Comparison of ENCODE assay signal across 14 mouse cellular contexts in the genomic region with DNA sequence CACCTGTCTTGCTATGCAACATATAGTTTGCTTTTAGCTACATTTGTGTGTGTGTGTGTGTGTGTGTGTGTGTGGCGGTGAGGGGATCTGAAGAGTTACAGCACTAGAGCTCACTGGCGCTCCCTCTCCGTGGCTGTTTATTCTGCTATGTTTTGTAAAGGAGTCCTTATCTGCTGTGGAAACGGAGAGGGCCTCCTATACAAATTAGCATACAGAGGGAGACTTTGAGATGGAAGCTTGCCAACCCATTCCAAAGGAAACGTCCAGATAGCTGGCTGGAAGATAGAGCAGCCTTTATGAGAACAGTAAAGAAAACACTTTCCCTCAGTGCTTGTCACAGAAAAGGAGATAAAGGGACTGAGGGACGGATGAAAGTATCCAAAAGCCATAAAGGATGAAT.
A peak's percentile ranks its signal among the peaks of the same experiment; 100 is the strongest.
DNase-seq lines count a peak whose midpoint lies in the region; ATAC-seq lines count a peak whose summit lies in the region.
"Had no signal": no experiment of that assay in that cellular context is flagged by ENCODE, and none has a peak within 500 bp of the region (broad histone marks: within the 10 kb centered on the region; RNA-seq: fewer than 3 reads in every experiment).

No protein-coding gene starts in this region.

- no peak overlapping the region for H3K4me2 ChIP-seq in kidney, embryonic 15.5 days
- no peak overlapping the region for H3K4me2 ChIP-seq in midbrain, embryonic 16.5 days (ENCODE audit: low read length)

- H3K27me3 ChIP-seq in kidney, embryonic 15.5 days = no peaks in the 10 kb centered on the region
- no peaks in the 10 kb centered on the region for H3K27me3 ChIP-seq in midbrain, embryonic 16.5 days (ENCODE audit: control insufficient read depth, insufficient read depth, low read depth, low read length)

- intact Hi-C loops in heart, postnatal 10 days (cut with DNase I) = loop anchor here (5.0 kb wide), 1 partner anchor 183 kb away; a partner anchor contains a TSS

- no peaks in the 10 kb centered on the region for H3K36me3 ChIP-seq in kidney, embryonic 15.5 days
- H3K36me3 ChIP-seq in midbrain, embryonic 16.5 days (ENCODE audit: control insufficient read depth, insufficient read depth, low read length) = no peaks in the 10 kb centered on the region

- DNase-seq in cerebellum, postnatal 14 days = peak; percentile 12 to 41
- DNase-seq in cerebellum, postnatal 4 days (ENCODE audit: low spot score in 2 of 2) = no peak
- no peak for DNase-seq in kidney, adult 8-10 months
- peak; percentile 33 to 54 for DNase-seq in heart, postnatal 10 days
- DNase-seq in right cerebral cortex, postnatal 10 days (ENCODE audit: low spot score in 2 of 2) = no peak
- DNase-seq in ovary, postnatal 10 days (ENCODE audit: low spot score) = no peak
- DNase-seq: adrenal gland, adult 2 months; cerebellum, adult 11 months; spleen, adult 18-20 months had no signal

- H3K4me3 ChIP-seq in kidney, embryonic 15.5 days (replicated peaks) = no peak overlapping the region
- H3K4me3 ChIP-seq in midbrain, embryonic 16.5 days (ENCODE audit: low read depth, low read length) = no peak overlapping the region
- H3K4me3 ChIP-seq: left cerebral cortex, adult 2 months had no signal

- peak; percentile 71; the same call in 1 of the 2 replicates for ATAC-seq in kidney, embryonic 15.5 days (replicated peaks; ENCODE audit: low FRiP score)
- ATAC-seq in midbrain, embryonic 16.5 days = peak; percentile 36; the same call in 1 of the 2 replicates
- ATAC-seq: intestine, embryonic 16.5 days had no signal

- H3K9me3 ChIP-seq in kidney, embryonic 15.5 days (replicated peaks) = no peaks in the 10 kb centered on the region
- H3K9me3 ChIP-seq in midbrain, embryonic 16.5 days (replicated peaks; ENCODE audit: control insufficient read depth, low read length, poor library complexity, severe bottlenecking) = no peaks in the 10 kb centered on the region

- no peak overlapping the region for H3K9ac ChIP-seq in kidney, embryonic 15.5 days
- H3K9ac ChIP-seq in midbrain, embryonic 16.5 days (ENCODE audit: low read depth, low read length) = no peak overlapping the region

- 39% methylated on average over 6 of the region's 6 CpGs for WGBS in kidney, embryonic 15.5 days
- 37% methylated on average over 6 of the region's 6 CpGs for WGBS in midbrain, embryonic 16.5 days

- peak overlapping the region; percentile 71 for H3K27ac ChIP-seq in kidney, embryonic 15.5 days
- no peak overlapping the region for H3K27ac ChIP-seq in midbrain, embryonic 16.5 days (ENCODE audit: low read length)
- H3K27ac ChIP-seq: left cerebral cortex, adult 2 months; macrophage had no signal

- H3K4me1 ChIP-seq in kidney, embryonic 15.5 days = peaks cover 30% of the 10 kb centered on the region
- no peaks in the 10 kb centered on the region for H3K4me1 ChIP-seq in midbrain, embryonic 16.5 days (ENCODE audit: control insufficient read depth, insufficient read depth, low read length)

Comparison
In these comparisons a context has a peak if more than half of its experiments do, and no peak if none do; other contexts are left out.
1. DNase-seq: peak in cerebellum, postnatal 14 days (2 of 2) and heart, postnatal 10 days (2 of 2); none in cerebellum, postnatal 4 days (0 of 2), kidney, adult 8-10 months (0 of 2), right cerebral cortex, postnatal 10 days (0 of 2) and ovary, postnatal 10 days (single experiment).